Mouse (Mus musculus) gastrocnemius, postnatal 10 days (tissue): ENCODE results near the gene Emilin1. TPM values are rescaled to one million over a fixed set of nuclear protein-coding genes. Genes with fewer than 3 reads are reported as not detected.
A peak's percentile ranks its signal among the peaks of the same experiment; 100 is the strongest.

Experiments
- DNase-seq: peaks from one replicate; pipeline ENCODE4 v3.0.0; 2021; ENCODE audit warnings: mixed read lengths
- total RNA-seq, 2 experiments: library from RNA; stranded (reverse); gene quantifications; 2 replicates each; pipeline ENCODE4 v1.2.3; 2021

Emilin1 gene
- total RNA-seq, 2 experiments from 2014 or later: 42.2 to 60.5 TPM

DNA sequence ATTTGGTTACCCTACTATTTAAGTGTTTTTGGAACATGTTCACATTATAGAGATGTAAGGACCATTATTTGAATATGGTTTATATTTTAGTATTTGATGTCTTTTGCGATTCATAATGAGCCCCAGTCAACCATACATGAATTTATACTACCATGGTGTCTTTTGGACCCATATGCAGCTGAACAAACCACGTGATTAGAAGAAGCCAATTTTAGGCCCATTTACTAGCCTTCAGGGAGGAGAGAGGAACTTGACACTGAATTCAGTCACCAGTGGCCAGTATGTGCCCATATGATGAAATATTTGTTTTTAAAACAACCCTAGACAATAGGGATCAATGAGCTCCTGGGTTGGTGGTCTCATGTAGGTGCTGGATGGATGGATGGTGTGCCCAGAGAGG lies 47.6 kb downstream of the Emilin1 start:
- DNase-seq: no peak

DNA sequence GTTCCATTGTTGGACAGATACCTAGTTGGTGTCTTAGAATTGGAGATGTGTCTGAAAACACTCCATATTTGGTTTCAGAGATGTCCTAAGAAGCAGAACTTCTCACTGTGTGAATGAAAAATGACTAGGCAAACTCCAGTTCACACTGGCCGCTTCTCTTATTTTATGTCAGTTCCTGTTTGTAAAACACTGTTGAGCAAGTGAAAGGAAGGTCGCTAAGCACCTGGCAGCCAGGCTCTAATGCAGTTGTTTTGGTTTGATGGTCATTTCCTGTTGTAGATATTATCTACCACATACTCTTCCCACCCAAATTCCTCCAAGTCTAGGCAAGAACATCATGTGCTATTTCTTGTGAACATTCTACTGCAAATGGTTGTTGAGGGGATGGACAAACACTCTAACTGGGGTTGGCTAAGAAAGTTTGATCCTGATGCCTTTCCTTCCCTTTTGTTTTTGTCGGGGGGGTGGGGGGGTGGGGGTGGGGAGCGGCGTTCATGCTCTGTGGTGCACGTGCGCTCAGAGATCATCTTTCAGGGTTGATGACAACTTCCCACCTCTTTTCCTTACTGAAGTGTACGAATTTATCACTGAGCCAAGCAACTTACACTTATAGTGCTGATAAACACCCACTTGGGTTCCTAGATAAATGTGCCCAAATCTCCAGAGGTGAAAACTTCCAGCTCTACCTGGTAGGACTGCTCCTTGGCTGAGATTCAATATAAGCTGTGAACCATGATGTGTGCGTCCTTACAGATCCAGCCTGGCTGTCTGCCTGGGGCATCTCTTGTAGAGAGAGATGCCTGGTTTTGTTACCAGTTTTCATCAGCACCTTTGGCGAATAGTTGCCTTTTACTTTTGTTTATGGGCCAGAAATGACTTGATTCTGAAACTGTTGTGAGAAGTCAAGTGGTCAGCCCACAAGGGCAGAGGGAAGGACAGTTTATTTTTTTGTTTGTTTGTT lies 48.6 kb downstream of the Emilin1 start:
- DNase-seq: no peak

DNA sequence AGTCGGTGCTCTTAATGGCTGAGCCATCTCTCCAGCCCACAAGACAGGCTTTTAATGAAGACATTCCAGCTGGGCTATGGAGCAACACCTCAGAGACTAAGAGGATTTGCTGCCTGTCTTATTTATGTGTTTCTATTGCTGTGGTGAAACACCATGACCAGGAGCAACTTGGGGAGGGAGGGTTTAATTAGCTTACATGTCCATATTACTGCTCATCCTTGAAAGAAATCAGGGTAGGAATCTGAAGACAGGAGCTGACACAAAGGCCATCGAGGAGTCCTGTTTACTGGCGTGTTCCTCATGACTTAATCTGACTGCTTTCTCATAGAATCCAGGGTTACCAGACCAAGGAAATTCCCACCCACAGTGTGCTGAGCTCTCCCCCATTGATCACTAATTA lies 50.7 kb downstream of the Emilin1 start:
- DNase-seq: no peak

DNA sequence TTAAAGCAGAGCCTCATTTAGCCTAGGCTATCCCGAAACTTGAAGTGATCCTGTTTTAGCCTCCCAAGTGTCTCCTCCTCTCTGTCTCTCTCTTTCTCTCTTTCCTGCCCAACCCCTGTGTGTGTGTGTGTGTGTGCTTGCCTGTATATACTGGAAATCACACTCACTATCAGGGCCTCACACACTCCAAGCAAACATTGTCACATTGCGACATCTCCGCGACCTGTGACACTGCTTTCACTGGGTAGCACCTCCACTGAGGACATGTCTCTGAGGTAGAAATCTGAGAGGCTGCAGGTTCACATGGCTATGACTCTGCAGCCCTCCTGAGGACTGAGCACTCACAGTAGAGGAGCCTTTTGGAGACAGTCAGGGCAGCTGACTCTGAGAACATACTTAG lies 53.0 kb downstream of the Emilin1 start:
- DNase-seq: no peak

- peak; percentile 38 for DNase-seq
These were observed 55.2 kb downstream of the Emilin1 start, which contains the start of gene Tcf23 for GRCm38 (mm10) chr5:30968416-30968815. Gene Tcf23, plus strand, starts transcription at chr5:30968662.

- no peak for DNase-seq
These were observed 56.2 kb downstream of the Emilin1 start for GRCm38 (mm10) chr5:30969440-30969839.

Other genes starting within 250 kb of the Emilin1 start
- 10 to 100 TPM; 16.7 to 17.2 TPM for gene Cenpa, start 246.6 kb upstream of the Emilin1 start, total RNA-seq
- 1 to 10 TPM; 2.7 to 3.2 TPM for gene Dpysl5, start 201.8 kb upstream of the Emilin1 start, total RNA-seq
- 10 to 100 TPM; 65.0 to 81.1 TPM for gene Mapre3, start 98.8 kb upstream of the Emilin1 start, total RNA-seq
- 10 to 100 TPM; 40.4 to 46.9 TPM for gene Tmem214, start 45.4 kb upstream of the Emilin1 start, total RNA-seq
- gene Agbl5, start 24.7 kb upstream of the Emilin1 start, total RNA-seq: 1 to 10 TPM; 4.5 to 5.0 TPM
- 100 to 1,000 TPM; 149 to 168 TPM for gene Ost4, start 5.6 kb upstream of the Emilin1 start, total RNA-seq
- 10 to 100 TPM; 27.9 TPM for gene Khk, start 8.0 kb downstream of the Emilin1 start, total RNA-seq
- 10 to 100 TPM in 1 of 2 experiments, 1 to 10 TPM in 1; 8.5 to 15.3 TPM for gene Cgref1, start 32.2 kb downstream of the Emilin1 start, total RNA-seq
- gene Preb, start 47.0 kb downstream of the Emilin1 start, total RNA-seq: 10 to 100 TPM; 76.8 to 83.0 TPM
- under 1 TPM; 0.09 to 0.28 TPM for gene Tcf23, start 55.3 kb downstream of the Emilin1 start, total RNA-seq
- gene Atraid, start 134.9 kb downstream of the Emilin1 start, total RNA-seq: 10 to 100 TPM; 67.8 to 75.2 TPM
- gene Slc5a6, start 135.5 kb downstream of the Emilin1 start, total RNA-seq: 1 to 10 TPM; 2.9 to 3.5 TPM
- gene Cad, start 141.4 kb downstream of the Emilin1 start, total RNA-seq: 10 to 100 TPM; 20.0 to 29.6 TPM
- not detected for gene Dnajc5g, start 192.9 kb downstream of the Emilin1 start, total RNA-seq
- under 1 TPM; 0.27 to 0.28 TPM for gene Slc30a3, start 194.8 kb downstream of the Emilin1 start, total RNA-seq
- 100 to 1,000 TPM; 161 to 173 TPM for gene Trim54, start 203.3 kb downstream of the Emilin1 start, total RNA-seq
- not detected for gene Ucn, start 225.4 kb downstream of the Emilin1 start, total RNA-seq
- 10 to 100 TPM; 40.2 to 41.2 TPM for gene Mpv17, start 240.8 kb downstream of the Emilin1 start, total RNA-seq